Mouse (Mus musculus) heart, embryonic 15.5 days (tissue): ENCODE results near the gene Kank1. TPM values are rescaled to one million over a fixed set of nuclear protein-coding genes. Genes with fewer than 3 reads are reported as not detected.

Source experiments
- polyA plus RNA-seq: library from polyadenylated mRNA; unstranded; fragments of >200 nt; fragmentation: Nextera tagmentation; extraction: Ambion mirVana; gene quantifications from 2 replicates; pipeline ENCODE4 v1.2.1, GENCODE M21; 2015

The Kank1 gene
- polyA plus RNA-seq, 1 experiment from 2014 or later: 48.3 TPM

Other genes starting within 250 kb of the Kank1 start
- 3.8 and 8.0 TPM in 2 replicates for gene Dock8, start 237.4 kb upstream of the Kank1 start, polyA plus RNA-seq